Mouse (Mus musculus) WW6 (cell line): Measurements from ENCODE around the gene Ptpn12.

ENCODE experiments used
- DNase-seq: peaks from one replicate; pipeline ENCODE4 v3.0.0-alpha.2; 2013; ENCODE audit warnings: low read depth, low spot score

Ptpn12 gene

DNA sequence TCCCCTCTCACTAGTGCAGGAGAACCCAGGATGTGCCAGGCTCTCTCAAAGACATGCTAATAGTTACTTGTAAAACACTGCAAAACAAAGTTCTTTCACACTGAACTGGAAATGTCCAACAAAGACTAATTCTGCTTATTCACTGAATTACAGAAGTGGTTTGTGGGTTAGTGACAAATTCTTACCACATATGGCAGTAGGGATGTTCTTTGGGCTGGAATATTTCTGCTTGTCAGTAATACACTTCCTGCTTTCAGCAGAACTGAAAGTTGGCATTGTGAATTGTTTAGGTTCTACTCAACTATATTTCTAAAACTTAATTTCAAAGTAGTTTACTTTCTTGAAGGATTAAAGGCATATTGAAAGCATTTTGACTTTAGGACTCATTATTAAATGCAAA lies 25.5 kb downstream of the Ptpn12 start:
- no peak for DNase-seq

DNA sequence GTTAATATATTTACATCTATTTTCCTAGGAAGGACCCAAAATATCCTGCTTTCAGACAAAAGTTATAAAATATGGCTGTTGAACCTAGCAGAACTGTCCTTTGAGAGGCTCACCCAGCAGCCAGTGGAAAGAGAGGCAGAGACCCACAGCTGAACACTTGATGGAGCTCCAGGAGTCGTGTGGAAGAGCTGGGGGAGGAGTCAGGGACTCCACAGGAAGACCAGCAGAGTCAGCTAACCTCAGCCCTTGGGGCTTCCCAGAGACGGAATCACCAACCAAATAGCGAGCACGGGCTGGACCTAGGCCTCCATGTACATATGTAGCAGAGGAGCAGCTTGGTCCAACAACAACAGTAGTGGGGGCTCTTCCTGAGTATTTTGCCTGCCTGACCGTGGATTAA lies 38.6 kb downstream of the Ptpn12 start:
- DNase-seq = no peak

DNA sequence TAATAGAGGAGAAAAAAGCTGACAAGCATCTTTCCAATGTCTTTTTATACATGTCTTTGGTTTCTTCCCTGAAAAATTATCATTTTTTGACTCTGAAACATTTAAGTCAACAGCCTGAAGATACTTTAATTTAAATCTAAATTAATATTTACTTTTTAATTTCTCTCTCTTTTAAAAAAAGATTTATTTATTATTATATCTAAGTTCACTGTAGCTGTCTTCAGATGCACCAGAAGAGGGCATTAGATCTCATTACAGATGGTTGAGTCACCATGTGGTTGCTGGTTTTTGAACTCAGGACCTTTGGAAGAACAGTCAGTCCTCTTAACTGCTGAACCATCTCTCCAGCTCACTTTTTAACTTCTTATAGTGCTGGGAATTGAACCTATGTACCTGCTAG lies 44.8 kb downstream of the Ptpn12 start:
- DNase-seq = no peak

DNA sequence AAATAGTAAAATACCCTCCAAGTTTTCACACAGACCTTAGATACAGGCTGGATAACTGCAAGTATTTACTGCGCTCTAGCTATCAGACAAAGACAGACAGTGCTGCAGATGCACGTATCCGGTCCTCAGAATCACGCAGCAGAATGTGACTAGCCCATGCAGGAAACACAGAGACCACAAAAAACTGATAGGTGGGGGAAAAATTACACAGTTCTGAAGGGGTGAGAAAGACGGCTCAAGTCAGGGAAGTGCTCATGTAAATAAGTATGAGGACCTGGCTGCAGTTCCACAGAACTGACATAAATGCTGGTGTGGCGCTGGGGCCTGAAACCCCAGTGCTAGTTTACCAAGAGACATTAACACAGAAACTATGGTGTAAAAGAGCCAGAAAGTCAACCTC lies 53.0 kb downstream of the Ptpn12 start:
- no peak for DNase-seq

DNA sequence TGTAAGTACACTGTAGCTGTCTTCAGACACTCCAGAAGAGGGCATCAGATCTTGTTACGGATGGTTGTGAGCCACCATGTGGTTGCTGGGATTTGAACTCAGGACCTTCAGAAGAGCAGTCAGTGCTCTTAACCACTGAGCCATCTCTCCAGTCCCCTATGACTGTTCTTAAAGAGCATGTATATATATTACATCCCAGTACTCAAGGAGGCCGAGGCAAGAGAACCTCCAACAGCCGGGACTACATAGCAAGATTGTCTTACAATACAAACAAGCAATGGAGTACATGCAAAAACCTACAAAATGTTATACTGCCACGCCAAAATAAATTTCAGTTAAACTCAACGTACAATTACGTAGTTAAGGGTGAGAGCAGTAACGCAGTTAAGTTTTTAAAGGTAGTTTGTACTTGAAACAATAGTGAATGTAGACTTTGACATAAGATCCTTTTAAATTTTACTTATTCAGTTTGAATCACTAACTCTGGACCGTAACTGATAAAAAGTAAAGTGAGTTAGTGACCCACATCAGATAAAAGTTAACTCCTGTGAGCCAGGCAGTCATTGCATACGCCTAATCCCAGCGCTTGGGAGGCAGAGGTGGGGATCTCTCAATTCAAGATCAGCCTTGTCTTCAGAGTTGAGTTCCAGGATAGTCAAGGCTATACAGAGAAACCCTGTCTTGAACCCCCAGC lies 53.9 kb downstream of the Ptpn12 start:
- DNase-seq = no peak

DNA sequence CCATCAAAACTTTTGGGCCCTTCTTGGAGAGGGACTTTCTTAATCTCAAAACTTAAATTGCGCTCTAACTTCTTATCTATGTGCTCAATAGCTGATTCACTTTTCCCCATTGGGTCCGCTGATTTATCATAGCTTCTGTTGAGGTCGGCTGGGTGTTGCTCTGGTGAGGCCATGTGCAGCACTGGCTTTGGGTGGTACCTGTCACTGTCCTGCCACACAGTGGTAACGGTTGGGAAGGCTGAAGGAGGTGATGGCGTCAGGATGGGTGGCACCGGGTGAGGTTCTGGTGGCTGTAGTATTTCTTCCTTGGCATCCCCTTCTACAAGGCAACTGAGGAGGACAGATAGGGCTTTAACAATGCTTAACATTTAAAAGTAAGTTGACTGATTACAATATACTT lies 57.3 kb downstream of the Ptpn12 start:
- DNase-seq = no peak

DNA sequence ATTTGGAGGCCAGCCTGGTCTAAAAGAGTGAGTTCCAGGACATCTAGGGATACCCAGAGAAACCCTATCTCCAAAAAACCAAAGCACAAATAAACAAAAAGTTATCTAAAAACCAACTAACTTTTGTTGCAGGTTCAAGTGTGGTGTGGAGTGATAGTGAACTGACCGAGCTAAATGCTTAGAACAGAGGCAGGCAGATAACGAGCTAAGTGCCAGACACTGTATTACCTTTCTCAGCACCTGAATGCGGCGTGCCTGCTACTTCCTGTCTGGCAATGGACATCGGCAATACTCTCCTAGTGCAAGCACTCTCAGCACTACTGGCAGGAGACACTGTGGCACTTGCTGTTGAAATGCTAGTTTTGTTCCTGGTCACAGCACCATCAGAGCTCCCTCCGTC lies 58.2 kb downstream of the Ptpn12 start:
- DNase-seq = no peak

DNA sequence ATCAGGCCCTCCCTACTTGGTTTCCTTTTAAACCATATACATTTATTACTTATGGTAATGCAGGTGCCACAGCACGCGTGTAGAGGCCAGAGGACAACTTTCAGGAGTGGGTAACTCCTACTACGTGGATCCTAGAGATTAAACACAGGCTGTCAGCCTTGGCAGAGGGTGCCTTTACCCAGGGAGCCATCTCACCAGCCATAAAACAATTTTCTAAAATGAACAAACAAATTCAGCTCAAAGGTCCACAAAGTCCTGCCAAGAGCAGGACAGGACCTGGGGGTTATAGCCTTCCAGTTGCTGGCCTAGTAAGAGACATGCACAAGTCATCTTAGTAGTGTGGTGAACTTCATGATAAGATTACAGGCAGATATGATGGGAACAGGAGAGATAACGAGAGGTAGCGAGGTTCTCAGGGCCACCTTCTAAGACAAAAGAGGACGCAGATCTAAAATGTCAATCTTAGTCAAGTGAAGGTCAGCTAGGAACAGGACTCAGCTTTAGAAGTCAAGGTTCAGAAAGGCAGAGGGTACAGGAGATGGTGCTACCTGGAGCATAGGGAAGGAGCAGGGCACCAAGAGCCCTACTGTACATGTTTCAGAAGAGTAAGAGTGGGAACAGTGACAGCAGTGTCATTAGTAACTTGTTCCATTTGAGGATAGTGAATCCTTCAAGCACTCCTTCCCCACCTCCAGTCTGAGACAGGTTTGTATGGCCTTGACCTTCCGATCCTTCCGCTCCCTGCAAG lies 65.5 kb downstream of the Ptpn12 start:
- DNase-seq = no peak

DNA sequence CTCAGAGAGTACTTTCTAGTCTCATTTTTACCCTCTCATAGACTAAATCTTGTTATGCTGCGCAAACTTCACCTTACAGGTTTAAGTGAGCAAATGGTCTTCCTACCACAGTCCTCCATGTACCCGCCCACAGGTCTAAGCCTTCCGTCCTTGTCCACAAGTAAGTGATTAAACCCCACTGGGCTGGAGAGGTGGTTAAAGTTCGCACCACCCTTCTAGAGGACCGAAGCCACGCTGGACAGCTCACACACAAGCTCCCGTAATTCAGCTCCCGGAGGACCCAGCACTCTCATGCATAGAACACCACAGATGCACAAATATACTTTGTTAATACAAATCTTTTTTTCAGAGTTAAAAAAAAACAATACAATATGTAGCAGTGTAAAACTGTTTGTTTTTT lies 69.4 kb downstream of the Ptpn12 start:
- no peak for DNase-seq

DNA sequence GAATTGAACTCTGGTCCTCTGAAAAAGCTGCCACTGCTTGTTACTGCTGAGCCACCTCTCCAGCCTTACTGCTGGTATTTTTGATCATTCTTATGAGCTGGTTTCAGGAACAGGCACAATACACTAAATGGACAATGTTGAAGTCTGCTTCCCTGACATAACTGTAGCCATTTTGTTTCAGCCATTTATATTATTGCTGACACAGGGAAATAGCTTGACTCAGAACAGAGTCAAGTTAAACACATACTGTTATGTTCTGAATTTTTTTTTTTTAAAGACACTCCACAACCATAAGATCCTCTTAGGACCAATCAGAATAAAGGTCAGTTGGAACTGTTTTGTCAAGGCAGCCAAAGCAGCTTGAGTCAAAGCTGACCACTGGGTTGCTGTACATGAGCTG lies 72.2 kb downstream of the Ptpn12 start:
- no peak for DNase-seq

DNA sequence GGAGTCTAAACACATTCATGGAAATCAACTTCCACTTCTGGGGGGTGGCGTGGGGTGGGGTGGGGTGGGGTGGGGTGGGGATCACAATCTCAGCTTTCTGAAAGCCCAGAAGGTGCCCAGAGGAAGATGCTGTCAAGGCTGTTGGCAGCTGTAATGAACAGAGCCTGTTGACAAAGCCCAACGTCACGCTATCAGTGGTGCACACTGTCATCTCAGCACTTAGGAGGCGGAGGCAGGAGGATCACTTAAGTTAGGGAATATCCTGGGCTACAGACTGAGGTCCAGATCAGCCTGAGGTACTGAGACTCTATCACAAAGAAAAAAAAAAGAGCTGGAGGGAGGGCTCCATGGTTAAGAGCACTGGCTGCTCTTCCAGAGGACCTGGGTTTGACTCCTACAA lies 81.0 kb downstream of the Ptpn12 start:
- no peak for DNase-seq

DNA sequence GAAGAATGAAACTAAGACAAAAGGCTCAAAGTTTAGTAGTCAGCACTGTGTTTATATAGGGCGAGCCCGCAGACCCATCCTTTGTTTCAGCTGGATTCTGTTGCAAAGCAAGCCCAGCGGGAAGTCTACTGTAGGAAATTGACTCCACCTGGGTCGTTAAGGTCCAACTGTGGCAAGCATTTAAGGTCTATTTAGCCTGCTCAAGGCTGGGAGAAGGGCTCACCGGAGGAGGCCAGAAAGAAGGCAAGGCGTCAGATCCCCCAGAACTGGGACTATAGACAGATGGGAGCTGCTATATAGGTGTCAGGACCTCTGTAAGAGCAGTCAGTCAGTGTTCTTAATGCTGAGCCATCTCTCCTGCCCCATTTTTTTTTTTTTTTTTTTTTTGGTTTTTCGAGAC lies 81.7 kb downstream of the Ptpn12 start:
- peak; percentile 90 for DNase-seq

DNA sequence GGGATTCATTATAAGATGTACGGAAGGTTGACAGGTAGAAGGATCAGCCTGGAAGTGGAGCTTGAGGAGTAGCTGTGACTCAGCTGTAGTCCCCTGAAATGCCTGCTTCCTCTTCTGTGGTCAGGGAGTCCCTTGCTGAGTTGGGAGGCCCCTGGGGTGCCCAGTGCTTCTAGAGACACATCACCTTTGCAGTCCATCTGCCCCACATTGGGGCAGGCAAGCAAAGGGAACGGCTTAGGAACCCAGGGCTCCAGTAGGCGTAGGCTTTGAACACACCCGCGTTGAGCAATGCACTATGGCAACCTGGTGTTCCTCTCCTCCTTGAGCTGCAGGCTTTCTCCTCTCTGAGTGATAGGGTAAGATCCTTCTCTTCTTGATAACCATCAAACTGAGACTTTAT lies 82.6 kb downstream of the Ptpn12 start:
- DNase-seq = no peak

DNA sequence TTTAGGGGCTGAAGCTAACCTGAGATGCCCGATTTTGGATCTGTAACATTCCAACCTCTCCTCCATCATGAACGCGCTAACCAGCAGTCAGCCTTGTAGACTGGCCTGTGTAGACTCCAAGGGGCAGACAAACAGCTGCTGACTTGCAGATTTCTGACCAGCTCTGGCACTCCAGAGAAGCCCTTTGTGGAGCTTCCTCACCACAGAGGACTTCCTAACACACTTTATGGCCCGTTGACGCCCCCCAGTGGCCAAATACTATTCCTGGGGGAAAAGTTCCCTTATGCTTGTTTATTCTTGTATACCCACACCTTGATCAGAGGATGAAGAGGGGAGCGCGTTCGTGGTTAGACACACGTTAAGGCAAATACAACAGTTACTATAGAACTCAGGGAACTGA lies 86.7 kb downstream of the Ptpn12 start:
- DNase-seq = peak; percentile 76

DNA sequence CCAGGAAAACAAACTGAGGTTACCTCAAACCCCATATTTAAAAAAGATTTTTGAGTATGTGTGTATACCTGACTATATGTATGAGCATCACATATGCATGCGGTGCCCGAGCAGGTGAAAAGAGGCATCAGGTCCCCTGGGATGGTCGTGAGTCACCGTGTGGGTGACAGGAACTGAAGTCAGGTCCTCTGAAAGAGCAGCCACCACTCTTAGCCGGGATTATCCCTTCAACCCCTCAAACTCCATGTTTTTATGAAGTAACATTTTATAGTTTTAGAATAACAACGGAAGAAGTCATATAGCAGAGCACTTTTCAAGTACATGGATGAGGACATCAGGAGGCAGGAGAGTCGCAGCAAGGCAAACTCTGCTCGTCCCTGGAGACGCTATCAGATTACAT lies 87.2 kb downstream of the Ptpn12 start:
- no peak for DNase-seq

DNA sequence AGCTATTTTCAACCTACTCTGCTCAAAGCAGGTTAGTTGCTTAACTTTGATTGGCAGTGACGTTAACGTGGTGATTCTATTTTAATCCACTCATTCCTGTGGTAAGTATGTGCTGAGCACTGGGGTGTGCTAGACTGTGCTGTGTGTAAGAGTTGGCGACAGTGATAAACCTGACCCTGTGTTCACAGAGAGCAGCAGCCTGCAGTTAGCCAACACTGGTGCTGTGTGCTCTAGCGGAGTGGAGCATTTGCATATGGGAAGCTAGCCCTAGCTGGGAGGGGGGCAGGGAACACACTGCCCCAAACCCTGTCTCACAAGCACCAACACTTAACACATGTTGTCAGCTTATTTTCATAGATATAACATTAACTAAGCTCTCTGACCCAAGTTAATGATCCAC lies 87.8 kb downstream of the Ptpn12 start:
- DNase-seq = no peak

DNA sequence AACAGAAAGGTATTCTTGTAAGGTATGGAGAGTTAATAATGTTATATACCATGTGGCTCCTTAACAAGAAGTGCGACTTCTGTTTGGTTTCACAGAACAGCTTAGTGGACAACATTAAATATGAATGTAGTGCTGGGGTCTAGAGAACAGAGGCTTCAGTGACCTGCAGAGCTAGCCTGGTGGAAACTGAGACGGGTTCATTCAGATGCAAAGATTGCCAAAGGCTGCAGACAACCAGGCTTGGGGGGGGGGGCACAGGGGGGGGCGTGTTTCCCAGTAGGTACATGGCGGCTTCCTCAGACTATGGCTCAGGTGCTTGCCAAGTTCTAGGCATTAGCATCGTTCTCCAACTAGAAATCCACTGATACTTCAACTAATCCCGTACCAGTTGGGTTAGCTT lies 91.3 kb downstream of the Ptpn12 start:
- no peak for DNase-seq

DNA sequence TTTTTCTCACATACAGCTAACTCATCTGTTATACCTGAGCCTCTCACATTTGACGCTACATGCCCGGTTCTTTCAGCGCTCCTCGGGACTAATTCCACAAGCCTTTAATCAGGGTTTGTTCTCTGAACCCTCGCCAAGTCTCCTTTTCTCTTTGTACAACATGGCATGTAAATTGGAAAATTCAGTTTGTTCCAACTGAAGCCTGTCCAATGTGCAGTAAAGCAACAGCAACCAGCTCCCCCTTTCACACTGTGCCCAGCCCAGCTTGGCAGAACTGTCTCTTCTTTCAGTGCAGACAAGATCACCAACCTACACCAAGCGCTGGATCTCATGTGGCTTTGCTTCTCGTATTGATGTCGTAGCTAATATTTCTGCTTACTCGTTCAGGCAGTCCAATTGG lies 92.4 kb downstream of the Ptpn12 start:
- DNase-seq = no peak

DNA sequence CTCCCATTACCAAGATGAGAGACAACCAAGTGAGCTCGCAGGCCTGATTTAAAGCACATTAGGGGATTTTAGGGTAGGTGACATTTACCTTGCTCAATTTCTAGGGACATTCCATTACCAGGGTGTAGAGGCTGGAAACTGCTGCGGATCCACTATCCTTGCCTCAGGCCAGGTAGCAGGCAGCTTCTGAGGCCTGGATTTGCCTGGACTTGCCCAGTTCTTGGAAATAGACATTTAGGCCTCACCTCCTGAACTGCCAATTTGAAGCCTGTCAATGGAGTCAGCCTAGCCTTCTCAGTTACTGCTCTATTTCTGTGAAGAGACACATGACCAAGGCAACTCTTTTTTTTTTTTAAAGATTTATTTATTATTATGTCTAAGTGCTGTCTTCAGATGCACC lies 94.8 kb downstream of the Ptpn12 start:
- DNase-seq = no peak

DNA sequence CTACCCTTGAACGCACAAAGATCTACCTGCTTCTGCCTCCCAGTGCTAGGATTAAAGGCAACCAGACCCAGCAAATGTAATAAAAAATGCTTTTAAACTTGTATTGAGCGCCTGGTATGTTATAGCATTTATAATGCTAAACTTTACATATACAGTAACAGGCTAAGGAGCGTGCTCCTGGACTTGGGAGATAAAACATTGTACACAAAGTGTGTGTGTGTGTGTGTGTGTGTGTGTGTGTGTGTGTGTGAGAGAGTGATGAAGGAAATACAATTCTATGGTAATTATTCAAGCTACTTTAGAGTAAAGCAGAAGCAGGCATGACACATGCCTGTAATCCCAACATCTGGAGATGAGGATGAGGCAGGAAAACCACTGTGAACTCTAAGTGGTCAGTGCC lies 99.4 kb downstream of the Ptpn12 start, which contains the start of gene Rsbn1l:
TSS of gene Rsbn1l (minus strand) at position 101 of the 400 bp plus-strand sequence.
- no peak for DNase-seq

DNA sequence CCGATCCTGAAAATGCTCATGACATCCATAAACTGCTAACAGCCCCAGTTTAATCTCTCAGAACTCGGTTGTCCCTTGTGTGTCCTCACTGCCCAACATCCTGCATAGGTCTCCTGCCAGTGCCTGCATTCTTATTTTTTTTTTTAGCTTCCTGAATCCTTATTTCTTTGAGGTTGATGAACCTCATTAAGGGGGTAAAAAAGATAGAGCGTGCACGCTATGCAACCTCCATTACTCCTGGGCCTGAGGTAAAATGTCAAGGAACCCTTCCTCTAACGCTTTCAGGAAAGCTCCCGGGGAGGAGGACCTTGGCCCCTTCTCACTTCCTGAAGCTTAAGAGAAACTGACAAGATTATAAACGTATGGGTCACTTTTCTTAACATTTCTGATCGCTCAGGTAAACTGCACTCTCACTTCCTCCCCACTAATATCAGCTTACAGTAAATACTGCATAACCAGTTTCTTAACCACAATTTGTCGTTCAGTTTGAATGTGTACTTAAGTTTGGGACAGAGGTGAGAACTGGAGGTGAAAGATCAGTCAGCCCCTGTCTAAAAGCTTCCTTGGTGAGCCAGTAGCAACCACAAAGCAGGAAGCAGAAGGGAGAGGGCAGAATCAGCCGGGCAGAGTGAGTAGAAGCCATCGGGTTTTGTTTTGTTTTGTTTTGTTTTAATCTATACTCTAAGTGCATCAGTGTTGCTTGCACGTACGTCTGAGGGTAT lies 100.4 kb downstream of the Ptpn12 start:
- no peak for DNase-seq

DNA sequence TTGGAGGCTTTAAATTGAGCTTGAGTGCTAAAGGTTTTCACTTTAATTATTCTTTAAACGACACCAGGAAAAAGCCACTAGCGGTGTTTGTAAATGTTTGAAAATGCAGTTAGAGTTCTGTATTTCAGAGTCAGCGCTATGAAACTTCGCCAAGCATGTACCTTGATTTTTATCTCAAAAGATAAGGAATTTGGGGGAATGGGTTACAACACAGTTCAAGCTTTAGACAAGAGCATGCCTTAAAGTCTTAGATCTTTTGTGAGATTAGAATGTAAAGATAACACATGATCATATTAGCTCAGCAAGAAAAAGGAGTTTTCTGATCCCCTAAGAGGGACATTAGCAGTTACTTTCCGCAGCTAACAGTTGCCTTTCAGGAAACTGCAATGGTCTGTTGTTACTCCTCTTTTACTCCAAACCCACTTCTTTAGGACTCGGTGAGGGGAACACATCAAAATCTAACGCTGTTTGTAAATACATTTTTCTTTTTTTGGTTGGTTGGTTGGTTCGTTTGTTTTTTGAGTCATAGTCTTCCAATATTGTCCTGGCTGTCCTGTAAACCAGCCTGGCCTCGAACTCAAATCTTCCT lies 103.3 kb downstream of the Ptpn12 start:
- DNase-seq = no peak
